Mouse (Mus musculus) megakaryocyte-erythroid progenitor cell, adult 5-6 weeks (primary cell): ENCODE data around the gene Fbxo17. TPM values are rescaled to one million over a fixed set of nuclear protein-coding genes. Genes with fewer than 3 reads are reported as not detected.
"Not testable (repeated sequence)": the region's sequence is repeated elsewhere in the genome, so short reads cannot be mapped to it uniquely, and the experiment has no call there.

Source experiments
- ATAC-seq: replicated peaks from 2 replicates; pipeline ENCODE4 v1.8.0; 2016; ENCODE audit warnings: mild to moderate bottlenecking, inconsistent platforms; ENCODE audit not compliant: severe bottlenecking, poor library complexity, low FRiP score, low TSS enrichment
- total RNA-seq, 2 experiments: library from RNA; stranded (forward) in 1 of 2; stranded (reverse) in 1 of 2; fragments of 200-1000, 215-1000 nt in 1 of 2; fragments of >200 nt in 1 of 2; fragmentation: Nextera tagmentation in 1 of 2; gene quantifications; 2 replicates each; pipeline ENCODE4 v1.2.3; 2014 to 2017

The Fbxo17 gene
- total RNA-seq (2014; fragmentation: Nextera tagmentation) (1.6 TPM in 1 of 2 replicates, not detected in the other), total RNA-seq (2017) (0.34 and 1.2 TPM in 2 replicates)

GRCm38 (mm10) chr7:28716590-28717281 is at the start of gene Fbxo17:
Gene Fbxo17, plus strand, starts transcription at chr7:28716804.
- ATAC-seq = peak; percentile 50

GRCm38 (mm10) chr7:28671172-28671571 is 45.4 kb upstream of the Fbxo17 start:
- ATAC-seq = no peak

- ATAC-seq = no peak
Observed at GRCm38 (mm10) chr7:28672276-28672675, 44.3 kb upstream of the Fbxo17 start.

DNA sequence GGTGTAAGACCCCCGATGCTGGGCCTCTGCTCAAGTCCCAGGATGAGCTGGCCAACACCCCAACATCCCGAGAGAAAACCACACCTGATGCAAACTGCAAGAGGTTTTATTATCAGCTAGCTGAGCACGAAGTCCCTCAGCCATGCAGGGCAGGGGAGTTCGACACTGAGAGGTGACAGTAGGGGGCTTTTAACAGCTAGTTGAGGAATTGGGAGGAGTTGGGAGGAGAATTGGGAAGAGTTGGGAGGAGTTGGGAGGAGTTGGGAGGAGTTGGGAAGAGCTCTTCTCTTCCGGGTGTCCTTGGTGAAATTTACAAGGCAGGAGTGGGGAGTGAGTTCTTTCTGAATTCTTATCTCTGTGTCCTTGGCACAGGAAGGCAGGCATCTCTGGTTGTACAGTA is 43.8 kb upstream of the Fbxo17 start:
- ATAC-seq = not testable (repeated sequence)

GRCm38 (mm10) chr7:28674994-28675393 is 41.6 kb upstream of the Fbxo17 start:
- ATAC-seq = no peak

DNA sequence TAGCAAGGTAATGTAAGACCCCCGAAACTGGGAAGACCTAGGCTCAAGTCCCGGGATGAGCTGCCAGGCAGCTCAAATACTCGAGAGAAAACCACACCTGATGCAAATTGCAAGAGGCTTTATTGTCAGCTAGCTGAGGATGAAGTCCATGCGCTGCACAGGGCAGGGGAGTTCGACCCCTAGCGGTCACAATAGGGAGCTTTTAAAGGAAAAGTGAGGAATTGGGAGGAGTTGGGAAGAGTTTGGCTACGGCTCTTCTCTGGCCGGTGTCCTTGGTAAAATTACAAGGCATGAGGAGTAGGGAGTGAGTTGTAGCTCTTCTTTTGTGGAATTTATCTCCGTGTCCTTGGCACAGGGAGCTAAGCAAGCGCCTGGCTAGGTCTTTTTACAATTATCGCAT is 40.9 kb upstream of the Fbxo17 start:
- ATAC-seq = no peak

GRCm38 (mm10) chr7:28676811-28677541 is 39.6 kb upstream of the Fbxo17 start:
- no peak for ATAC-seq

GRCm38 (mm10) chr7:28677624-28678023 is 39.0 kb upstream of the Fbxo17 start:
- ATAC-seq = no peak

DNA sequence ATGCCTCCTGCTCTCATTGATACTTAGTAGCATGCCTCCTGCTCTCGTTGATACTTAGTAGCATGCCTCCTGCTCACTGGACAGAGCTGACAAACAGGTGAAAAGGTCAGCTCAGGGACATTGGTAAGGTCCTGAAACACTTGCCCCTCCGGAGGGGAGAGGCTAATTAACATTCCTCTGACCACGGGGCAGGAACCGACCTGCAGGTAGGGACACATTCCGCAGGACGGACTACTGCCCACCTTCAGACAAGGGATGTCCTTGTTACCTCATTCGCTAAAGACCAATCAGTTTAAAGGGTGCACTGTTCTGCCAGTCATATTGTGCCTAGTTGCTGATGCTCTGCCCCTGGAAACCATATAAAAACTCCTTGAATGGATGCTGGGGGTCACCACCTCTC is 25.5 kb upstream of the Fbxo17 start:
- ATAC-seq = no peak

DNA sequence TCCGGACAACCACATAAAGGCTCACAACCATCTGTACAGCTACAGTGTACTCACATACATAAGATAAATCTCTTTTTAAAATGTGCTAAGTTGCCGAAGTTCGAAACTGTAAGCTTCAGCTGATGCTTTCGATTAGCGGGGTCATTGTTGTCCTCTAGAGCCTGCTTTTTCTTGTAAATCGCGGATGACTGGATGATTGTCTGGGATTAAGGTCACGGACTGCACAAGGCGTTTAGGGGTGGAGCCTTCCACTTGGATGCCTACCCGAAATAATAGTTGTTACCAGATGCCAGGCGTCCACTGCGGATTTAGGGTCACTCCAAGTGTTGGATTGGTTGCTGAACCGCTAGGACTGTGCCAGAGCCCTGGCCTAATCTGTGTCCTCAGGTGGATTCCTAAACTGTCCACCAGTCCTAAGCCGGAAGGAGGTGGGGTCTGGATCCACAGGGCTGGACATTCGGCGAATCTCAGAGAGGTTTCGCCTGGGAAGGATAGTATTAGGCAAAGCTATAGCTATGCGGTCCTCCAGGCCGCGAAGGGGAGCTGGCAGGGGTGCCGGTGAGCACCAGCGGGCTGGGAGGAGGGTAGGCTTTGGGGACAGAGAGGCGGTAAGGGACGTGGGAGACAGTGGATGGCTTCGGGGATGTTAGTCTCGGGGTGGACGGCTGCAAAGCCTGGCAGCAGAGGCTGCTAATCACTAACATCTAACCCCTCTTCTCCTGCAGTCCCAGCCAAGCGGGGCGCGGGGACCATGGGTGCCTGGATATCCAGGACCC is 23.9 kb upstream of the Fbxo17 start, which contains the start of gene Fbxo27:
TSS of gene Fbxo27 (plus strand) at position 305 of the 776 bp plus-strand sequence.
- ATAC-seq = no peak

- peak; percentile 83 for ATAC-seq
Observed at GRCm38 (mm10) chr7:28693321-28693966, 23.2 kb upstream of the Fbxo17 start.

GRCm38 (mm10) chr7:28694423-28694822 is 22.2 kb upstream of the Fbxo17 start:
- ATAC-seq = no peak

DNA sequence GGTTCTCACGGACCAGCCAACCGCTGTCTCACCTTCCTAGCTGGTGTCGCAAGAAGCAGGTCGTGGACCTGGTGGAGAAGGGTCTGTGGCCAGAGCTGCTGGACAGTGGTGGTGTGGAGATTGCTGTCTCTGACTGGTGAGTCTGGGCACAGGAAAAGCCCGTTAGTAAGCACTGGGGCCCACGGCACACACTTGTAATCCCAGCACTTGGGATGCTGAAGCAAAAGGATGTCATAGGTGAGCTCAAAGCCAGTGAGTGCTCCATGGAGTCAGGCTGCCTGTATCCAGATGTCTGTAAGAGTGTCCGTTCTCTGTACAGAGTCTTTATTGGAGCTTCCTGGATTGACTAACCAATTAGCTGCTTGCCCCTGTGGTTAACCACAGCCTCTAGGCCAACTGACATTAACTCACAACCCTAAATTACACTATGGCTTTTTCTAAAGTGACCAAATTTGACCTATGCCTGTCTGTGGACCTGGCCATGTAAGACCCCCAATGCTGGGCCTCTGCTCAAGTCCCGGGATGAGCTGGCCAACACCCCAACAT is 21.6 kb upstream of the Fbxo17 start:
- no peak for ATAC-seq

GRCm38 (mm10) chr7:28697277-28697676 is 19.3 kb upstream of the Fbxo17 start:
- ATAC-seq = no peak

- no peak for ATAC-seq
Observed at GRCm38 (mm10) chr7:28700269-28700668, 16.3 kb upstream of the Fbxo17 start.

GRCm38 (mm10) chr7:28701306-28701705 is 15.3 kb upstream of the Fbxo17 start:
- not testable (repeated sequence) for ATAC-seq

- ATAC-seq = no peak
Observed at GRCm38 (mm10) chr7:28702601-28703143, 13.9 kb upstream of the Fbxo17 start.

GRCm38 (mm10) chr7:28709454-28709853 is 7.2 kb upstream of the Fbxo17 start:
- ATAC-seq = no peak

DNA sequence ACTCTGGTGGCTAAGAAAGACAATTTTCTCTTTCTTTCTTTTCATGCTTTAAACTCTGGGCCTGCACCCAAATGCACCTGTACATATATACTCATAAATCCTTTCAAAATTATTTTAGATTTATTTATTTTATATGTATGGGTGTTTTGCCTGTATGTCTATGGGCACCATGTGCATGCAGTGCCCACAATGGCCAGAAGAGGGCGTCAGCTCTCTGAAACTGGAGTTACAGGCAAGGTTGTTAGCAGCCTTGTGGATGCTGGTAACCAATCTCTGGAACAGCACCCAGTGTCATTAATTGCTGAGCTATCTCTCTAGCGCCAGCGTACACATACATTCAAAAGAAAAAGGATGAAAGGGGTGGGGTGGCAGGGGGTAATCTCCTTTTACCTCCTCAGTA is 5.6 kb upstream of the Fbxo17 start:
- ATAC-seq = no peak
